Mouse (Mus musculus) lung, postnatal 36 days (tissue): ENCODE data around the gene 1810037I17Rik.
"Not testable (repeated sequence)": the region's sequence is repeated elsewhere in the genome, so short reads cannot be mapped to it uniquely, and the experiment has no call there.

Experiments used
- DNase-seq: peaks from one replicate; pipeline ENCODE4 v3.0.0; 2022; ENCODE audit warnings: mixed read lengths

Gene 1810037I17Rik

GRCm38 (mm10) chr3:122937176-122937575 lies 13.2 kb downstream of the 1810037I17Rik start:
- not testable (repeated sequence) for DNase-seq

GRCm38 (mm10) chr3:122939215-122939614 lies 15.2 kb downstream of the 1810037I17Rik start:
- DNase-seq = peak; percentile 81

GRCm38 (mm10) chr3:122943387-122943890 lies 19.4 kb downstream of the 1810037I17Rik start:
- no peak for DNase-seq

GRCm38 (mm10) chr3:122950129-122950528 lies 26.1 kb downstream of the 1810037I17Rik start:
- no peak for DNase-seq

GRCm38 (mm10) chr3:122964301-122964700 lies 40.3 kb downstream of the 1810037I17Rik start:
- DNase-seq = no peak

- DNase-seq = no peak
Observed at GRCm38 (mm10) chr3:122968391-122968790, 44.4 kb downstream of the 1810037I17Rik start.

GRCm38 (mm10) chr3:122972126-122972822 lies 48.3 kb downstream of the 1810037I17Rik start:
- no peak for DNase-seq

- no peak for DNase-seq
Observed at GRCm38 (mm10) chr3:122974833-122975232, 50.8 kb downstream of the 1810037I17Rik start.

- DNase-seq = no peak
Observed at GRCm38 (mm10) chr3:122975363-122975762, 51.4 kb downstream of the 1810037I17Rik start.
